Mouse (Mus musculus): ENCODE measurements around the gene Arpp21. TPM values are rescaled to one million over a fixed set of nuclear protein-coding genes. Genes with fewer than 3 reads are reported as not detected.
A peak's percentile ranks its signal among the peaks of the same experiment; 100 is the strongest.
"Not testable (repeated sequence)": the region's sequence is repeated elsewhere in the genome, so short reads cannot be mapped to it uniquely, and the experiment has no call there.

Arpp21 gene
- total RNA-seq, 2 experiments from 2014 or later = 705 to 707 TPM

DNA sequence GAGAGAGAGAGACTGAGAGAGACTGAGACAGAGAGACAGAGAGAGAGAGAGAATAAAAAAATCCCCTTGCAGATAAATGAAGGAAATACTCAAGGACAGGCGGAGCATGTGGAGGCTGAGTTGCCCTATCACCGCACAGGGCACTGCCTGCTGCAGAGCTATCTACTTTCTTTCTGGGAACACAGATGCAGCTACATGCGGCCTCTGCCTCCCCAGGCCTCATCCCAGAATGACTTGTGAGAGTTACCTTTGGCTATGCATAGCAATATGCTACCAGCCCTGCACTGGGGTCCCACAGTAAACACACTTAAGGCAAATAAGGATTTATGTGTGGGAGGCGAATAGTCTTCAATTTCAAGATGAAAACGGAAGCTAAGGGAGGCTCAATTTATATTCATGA lies 164.8 kb downstream of the Arpp21 start:
- intact Hi-C loops (cut with DNase I) = no loop called here
- DNase-seq (ENCODE audit: extremely low spot score in 1 of 2, low spot score in 2 of 2) = no peak

DNA sequence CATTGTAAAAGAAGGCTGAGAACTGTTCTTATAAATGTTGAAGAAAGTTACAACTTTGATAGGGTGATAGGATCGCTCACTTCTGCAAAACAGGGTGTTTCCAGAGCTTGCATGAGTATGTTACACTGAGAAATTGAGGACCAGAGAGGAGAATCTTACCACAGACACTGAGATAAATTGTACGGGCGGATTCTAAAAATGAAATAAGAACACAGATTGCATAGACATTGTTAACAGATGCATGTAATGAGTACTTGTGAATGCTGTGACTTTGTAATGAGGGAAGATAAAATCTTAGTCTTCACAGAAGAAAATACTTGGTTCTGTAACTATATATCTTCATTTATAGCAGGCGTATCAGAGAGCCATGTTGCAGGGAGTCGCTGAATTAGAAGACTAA lies 167.5 kb downstream of the Arpp21 start:
- no peak for DNase-seq (ENCODE audit: extremely low spot score in 1 of 2, low spot score in 2 of 2)
- intact Hi-C loops (cut with DNase I) = no loop called here

DNA sequence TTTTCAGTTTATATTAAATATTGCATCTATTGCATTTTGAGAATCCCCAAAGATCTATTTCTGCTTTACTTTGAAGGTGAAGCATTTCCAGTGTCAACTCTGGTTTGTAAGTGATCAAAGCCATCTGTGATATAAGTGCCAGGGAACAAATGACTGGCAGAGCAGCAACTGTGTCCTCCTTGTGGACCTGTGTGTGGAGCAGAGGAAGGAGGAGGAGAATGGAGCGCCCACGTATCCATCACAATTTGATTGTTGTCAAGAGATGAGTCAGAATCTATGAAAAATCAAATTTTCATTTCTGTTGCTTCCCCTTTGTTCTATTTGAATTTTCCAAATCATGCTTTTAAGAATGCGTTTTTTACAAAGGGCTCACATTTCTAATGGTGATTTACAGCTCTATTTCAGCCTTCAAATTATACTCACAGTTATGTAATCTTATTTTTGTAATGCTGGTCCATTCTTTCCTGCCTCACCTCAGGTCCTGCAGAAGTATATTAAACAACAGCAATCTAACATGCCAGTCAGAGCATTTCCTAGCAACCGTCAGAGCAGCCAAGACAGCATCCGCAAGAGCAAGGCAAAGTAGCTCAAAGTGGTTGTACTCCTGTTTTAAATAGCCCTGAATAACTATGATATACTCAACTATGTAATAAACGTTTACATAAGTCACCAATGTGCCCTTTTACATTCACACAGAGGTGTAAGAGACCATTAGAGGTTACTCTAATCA lies 174.9 kb downstream of the Arpp21 start:
- intact Hi-C loops (cut with DNase I) = no loop called here
- DNase-seq (ENCODE audit: extremely low spot score in 1 of 2, low spot score in 2 of 2) = no peak

DNA sequence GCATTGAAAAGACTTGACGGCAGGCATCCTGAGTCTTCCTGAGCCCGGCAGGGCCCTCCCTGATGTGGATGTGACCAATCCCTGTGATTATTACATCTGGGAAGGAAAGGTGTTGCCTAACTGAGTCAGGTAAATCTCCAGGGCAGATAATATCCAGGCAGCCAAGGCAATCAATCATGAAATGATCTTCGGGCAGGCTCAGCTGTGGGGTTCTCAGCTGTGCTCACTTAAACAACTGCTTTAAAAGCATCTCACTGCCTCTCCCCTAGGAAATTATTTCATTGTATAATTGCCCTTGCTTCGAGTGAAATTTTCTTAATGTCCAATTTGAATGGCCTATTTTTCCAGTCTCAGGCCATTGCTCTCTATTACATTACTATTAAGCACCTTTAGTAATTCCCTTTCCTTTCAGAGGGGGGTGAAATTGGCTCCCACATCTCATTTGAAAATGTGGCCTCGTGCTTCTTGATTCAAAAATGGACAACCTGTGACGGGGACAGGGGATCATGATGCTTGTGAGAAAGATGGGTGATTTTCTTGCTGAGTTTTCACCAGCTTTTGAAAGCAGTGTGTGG lies 180.8 kb downstream of the Arpp21 start:
- DNase-seq (ENCODE audit: extremely low spot score in 1 of 2, low spot score in 2 of 2) = no peak
- intact Hi-C loops (cut with DNase I) = no loop called here

DNA sequence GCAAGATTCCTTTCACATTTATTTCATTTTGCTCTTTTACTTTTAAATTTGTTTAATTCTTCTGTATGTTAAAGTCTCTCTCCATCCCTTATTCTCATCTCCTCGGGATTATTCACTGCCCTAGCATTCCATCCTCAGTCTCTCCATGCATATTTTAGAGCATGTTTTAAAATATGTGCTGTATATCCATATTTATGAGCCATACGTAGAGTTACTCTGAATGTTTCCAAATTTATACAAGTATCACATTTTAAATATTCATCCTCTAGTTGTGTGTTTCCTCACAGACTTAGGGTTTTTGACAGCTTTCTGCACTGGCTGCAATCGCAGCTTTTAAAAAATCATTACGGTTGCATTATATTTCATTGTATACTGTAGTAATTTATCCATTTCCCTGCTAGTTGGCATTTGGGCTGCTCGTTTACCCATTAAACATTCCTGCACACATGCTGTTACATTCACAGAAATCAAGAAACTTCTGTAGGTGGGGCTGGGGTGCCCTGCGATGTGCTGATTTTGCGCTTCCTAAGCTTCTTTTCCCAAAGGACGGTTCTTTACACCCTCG lies 187.8 kb downstream of the Arpp21 start:
- intact Hi-C loops (cut with DNase I) = no loop called here
- no peak for DNase-seq (ENCODE audit: extremely low spot score in 1 of 2, low spot score in 2 of 2)

DNA sequence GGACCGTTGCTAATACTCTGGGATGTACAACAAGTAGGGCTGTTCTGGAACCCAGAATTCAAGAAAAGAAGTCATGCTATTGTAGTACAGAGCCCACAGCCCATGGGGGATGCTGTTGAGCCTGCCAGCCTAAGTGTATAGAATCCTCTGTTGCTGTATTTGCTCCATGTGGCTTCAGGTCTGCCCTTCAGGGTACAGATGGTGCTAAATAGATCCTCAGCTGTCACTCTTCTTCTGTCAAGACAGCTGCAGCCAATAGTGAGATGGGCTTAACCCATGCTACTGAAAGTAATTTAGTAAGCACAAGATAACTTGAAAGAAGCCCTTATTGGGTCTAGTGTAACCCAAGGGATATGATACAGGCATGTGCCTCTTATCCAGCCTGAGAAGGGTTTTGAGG lies 195.2 kb downstream of the Arpp21 start:
- intact Hi-C loops (cut with DNase I) = no loop called here

DNA sequence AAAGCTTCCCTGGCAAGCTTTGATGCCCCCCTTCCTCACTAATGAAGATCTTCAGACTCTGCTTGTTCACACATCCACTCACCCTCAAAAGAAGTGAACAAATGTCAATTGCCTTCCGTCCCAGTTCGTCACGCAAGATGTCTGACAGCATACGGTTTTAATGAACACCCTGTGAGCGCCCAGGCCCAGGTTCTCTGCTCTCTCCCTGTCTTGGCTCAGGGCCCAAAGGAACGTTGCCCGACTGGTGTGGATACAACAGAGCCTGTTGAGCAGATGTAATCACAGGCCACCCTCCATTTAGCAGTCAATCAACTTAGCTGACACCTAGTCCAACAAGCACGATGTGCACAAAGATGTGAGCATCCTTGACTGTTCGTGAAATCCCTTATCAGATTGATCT lies 198.0 kb downstream of the Arpp21 start:
- no peak for DNase-seq (ENCODE audit: extremely low spot score in 1 of 2, low spot score in 2 of 2)
- intact Hi-C loops (cut with DNase I) = loop anchor here (10.0 kb wide), 1 partner anchor 93 kb away; no protein-coding TSS in a partner anchor

More for the DNA sequence above, 195.2 kb downstream of the Arpp21 start:
- DNase-seq (ENCODE audit: extremely low spot score in 1 of 2, low spot score in 2 of 2) = no peak

DNA sequence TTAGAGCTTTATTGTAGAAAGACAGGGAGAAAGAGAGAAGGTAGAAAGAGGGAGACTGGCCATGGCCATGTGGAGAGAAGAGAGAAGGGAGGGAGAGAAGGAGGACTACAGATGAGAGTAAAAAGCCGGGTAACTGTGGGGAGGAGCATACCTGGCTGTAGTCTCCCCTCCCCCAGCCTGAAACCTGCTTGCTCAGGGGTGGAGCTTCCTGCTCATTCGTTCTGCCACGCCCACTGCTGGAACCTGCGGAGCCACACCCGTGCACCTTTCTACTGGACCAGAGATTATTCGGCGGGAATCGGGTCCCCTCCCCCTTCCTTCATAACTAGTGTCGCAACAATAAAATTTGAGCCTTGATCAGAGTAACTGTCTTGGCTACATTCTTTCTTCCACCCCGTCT lies 201.9 kb downstream of the Arpp21 start:
- not testable (repeated sequence) for DNase-seq (ENCODE audit: extremely low spot score in 1 of 2, low spot score in 2 of 2)
- intact Hi-C loops (cut with DNase I) = loop anchor here (10.0 kb wide), 1 partner anchor 89 kb away; no protein-coding TSS in a partner anchor

DNA sequence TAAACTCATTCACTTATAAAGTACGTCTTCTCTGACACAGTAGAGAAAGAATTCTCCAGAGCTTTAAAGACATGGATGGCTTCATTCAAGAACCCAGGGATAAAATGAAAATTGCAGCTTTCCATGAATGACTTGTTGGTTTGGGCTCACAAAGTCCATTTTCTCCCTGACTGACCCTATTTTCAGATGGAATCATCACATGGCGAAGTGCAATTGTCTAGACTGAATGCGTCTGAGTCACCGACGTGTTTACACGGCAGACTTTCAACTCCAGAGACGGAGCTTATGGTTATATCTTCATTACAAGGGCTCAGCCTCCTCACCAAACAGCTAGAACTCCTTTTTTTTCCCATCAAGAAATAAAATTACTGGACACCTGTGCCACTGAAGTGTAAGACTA lies 203.6 kb downstream of the Arpp21 start:
- intact Hi-C loops (cut with DNase I) = loop anchor here (10.0 kb wide), 1 partner anchor 87 kb away; no protein-coding TSS in a partner anchor
- DNase-seq (ENCODE audit: extremely low spot score in 1 of 2, low spot score in 2 of 2) = no peak

DNA sequence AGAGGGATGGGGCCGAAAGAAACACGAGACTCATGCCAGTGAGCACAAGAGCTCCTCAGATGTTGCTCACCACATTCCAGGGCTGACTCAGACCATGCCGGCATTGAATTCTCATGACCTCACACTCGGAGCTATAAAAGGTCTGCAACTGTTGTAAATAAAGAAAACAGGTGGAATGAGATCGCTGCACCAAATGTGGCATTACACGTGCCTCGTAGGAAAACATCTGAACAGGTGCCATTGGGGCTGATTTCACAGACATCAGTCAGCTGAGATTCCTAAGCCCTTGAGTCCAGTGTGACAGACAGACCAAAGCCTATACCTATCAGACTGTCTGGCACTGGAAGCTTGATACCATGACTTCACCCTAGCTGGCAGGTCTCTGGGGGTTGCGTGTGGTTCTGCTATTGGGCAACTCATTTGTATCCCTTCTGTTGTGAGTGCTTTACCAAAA lies 212.1 kb downstream of the Arpp21 start:
- intact Hi-C loops (cut with DNase I) = no loop called here
- no peak for DNase-seq (ENCODE audit: extremely low spot score in 1 of 2, low spot score in 2 of 2)

DNA sequence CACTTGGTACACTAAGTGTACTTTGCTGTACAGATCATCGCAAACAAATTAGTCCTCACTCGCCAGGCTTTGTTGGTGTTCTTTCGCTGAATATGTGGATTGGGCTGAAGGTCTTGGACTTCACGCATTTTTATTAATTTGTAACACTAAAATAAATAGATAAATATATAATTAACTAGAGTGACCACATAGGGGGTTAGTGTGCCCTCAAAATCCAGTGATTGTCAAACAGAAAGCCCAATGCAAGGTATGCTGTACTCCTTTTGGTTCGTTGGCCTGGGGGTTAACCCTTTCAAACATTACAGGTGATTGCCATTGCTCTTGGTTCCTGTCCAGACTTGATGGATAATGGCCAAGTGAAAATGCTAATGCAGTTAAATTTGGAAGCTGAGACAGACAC lies 212.6 kb downstream of the Arpp21 start:
- no peak for DNase-seq (ENCODE audit: extremely low spot score in 1 of 2, low spot score in 2 of 2)
- intact Hi-C loops (cut with DNase I) = no loop called here

Small RNAs within 50 kb of the gene (microRNA-seq; reads per million reads assigned to microRNA genes)
- 6,162 reads per million, percentile 93 among the genes with 10 or more reads in this experiment for gene Mir128-2

All from left cerebral cortex, postnatal 10 days (tissue).